Mouse (Mus musculus): ENCODE results near the gene Oxsm.

- TF ChIP-seq POLR2A (IDR thresholded peaks at IDR 0.05; ENCODE audit: borderline replicate concordance, extremely low read depth, low read depth, low read length): no peak
- no peak for TF ChIP-seq CTCF (IDR thresholded peaks at IDR 0.05; ENCODE audit: insufficient read depth, low read length)
Observed at GRCm38 (mm10) chr14:16196518-16196917, 53.1 kb downstream of the Oxsm start.

Measured in lung, adult 2 months (tissue).